Mouse (Mus musculus): ENCODE data around the gene Zfp648. TPM values are rescaled to one million over a fixed set of nuclear protein-coding genes. Genes with fewer than 3 reads are reported as not detected.

Gene Zfp648
- total and polyA plus RNA-seq, 2 experiments from 2014 or later: not detected

DNA sequence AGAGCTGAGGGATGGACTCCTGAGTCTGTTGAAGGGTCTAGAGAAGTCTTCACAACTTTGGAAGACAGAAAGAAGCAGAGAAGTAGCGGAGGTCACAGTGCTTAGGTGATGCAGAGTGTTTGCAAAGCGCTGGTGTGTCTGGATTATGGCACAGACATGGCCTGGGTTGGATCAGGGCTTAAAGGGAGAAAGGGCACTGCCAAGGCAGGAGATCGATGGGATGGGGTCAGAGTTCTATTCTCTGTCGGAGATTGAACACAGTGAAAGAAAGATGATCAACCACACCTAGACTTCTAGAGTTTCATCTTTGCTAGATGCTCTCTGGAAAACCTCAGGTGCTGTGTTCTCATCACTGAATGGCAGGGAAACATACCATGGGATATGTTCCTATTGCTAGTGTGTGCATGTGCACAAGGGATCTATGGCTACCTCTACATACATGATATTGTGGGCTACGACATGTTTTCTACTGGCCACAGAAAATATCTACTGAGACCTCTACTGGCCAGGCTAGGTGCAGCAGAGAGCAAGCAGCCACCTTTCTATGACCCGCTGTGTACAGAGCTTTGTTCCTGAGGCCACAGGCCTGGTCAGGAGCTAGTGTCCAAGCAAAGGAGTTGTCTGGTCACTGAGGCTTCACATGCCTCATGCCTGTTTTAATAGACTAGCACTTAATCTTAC lies 18.5 kb upstream of the Zfp648 start:
- TF ChIP-seq CTCF (IDR thresholded peaks at IDR 0.05; ENCODE audit: low read depth) (peak; percentile 40), EP300 (IDR thresholded peaks at IDR 0.05; ENCODE audit: low read depth) (no peak)

DNA sequence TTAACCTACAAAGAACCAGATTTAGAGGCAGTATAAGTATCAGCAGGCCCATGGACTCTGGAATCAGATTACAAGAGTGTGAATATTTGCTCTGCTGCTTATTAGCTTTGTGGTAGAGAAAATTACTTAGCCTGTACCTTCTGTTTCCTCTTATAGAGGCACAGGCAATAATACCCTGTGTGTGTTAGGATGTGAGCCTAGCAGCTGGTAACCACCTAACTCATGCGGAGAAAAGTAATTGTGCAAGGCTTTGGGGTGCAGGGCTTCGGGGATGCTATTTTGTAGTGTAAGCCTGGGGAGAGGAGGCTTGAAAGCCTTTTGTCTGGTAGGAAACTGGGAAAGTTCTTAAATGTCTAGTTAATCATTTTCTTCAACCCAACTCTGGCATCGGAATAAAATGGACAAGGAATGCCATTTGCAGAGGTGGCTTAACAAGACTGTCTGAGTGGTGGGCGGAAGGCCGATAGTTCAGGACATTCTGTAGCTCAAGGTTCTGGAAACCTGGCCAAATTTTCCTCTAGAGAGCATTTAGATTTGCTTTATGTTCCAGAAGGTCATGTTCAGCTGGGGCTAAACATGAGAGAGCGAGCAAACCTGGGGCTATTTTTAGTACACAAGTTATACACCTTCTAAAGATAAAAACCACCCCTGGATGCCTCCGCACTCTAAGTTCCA lies 17.8 kb upstream of the Zfp648 start:
- Histone ChIP-seq H3K9me3 (replicated peaks; ENCODE audit: control insufficient read depth, low read length) (no peaks in the 10 kb centered on the region), H3K9ac (replicated peaks; ENCODE audit: low read depth, low read length) (no peak overlapping the region), H3K4me2 (ENCODE audit: low read depth, low read length) (no peak overlapping the region), H3K27me3 (ENCODE audit: control insufficient read depth, insufficient read depth, low read length) (no peaks in the 10 kb centered on the region), H3K27ac (ENCODE audit: low read depth) (no peak overlapping the region), H3K36me3 (replicated peaks; ENCODE audit: control insufficient read depth, insufficient read depth, low read length) (no peaks in the 10 kb centered on the region), H3K4me1 (ENCODE audit: control insufficient read depth, insufficient read depth) (no peaks in the 10 kb centered on the region), H3K4me3 (ENCODE audit: low read depth, low read length) (no peak overlapping the region)
- 76% methylated on average over 7 of the region's 7 CpGs for WGBS
- TF ChIP-seq EP300 (IDR thresholded peaks at IDR 0.05; ENCODE audit: low read depth): no peak
- TF ChIP-seq CTCF (IDR thresholded peaks at IDR 0.05; ENCODE audit: low read depth): no peak
- ATAC-seq (ENCODE audit: insufficient read depth, low read depth): no peak
- DNase-seq (ENCODE audit: low spot score): no peak

More for the DNA sequence above, 18.5 kb upstream of the Zfp648 start:
- ATAC-seq (ENCODE audit: insufficient read depth, low read depth): no peak
- no peaks in the 10 kb centered on the region for H3K9me3 ChIP-seq (replicated peaks; ENCODE audit: control insufficient read depth, low read length)
- no peaks in the 10 kb centered on the region for H3K4me1 ChIP-seq (ENCODE audit: control insufficient read depth, insufficient read depth)
- no peak overlapping the region for H3K4me3 ChIP-seq (ENCODE audit: low read depth, low read length)
- H3K27ac ChIP-seq (ENCODE audit: low read depth): no peak overlapping the region
- DNase-seq (ENCODE audit: low spot score): no peak
- no peak overlapping the region for H3K9ac ChIP-seq (replicated peaks; ENCODE audit: low read depth, low read length)
- 64% methylated on average over 6 of the region's 6 CpGs for WGBS
- H3K27me3 ChIP-seq (ENCODE audit: control insufficient read depth, insufficient read depth, low read length): no peaks in the 10 kb centered on the region
- H3K36me3 ChIP-seq (replicated peaks; ENCODE audit: control insufficient read depth, insufficient read depth, low read length): no peaks in the 10 kb centered on the region
- H3K4me2 ChIP-seq (ENCODE audit: low read depth, low read length): no peak overlapping the region

DNA sequence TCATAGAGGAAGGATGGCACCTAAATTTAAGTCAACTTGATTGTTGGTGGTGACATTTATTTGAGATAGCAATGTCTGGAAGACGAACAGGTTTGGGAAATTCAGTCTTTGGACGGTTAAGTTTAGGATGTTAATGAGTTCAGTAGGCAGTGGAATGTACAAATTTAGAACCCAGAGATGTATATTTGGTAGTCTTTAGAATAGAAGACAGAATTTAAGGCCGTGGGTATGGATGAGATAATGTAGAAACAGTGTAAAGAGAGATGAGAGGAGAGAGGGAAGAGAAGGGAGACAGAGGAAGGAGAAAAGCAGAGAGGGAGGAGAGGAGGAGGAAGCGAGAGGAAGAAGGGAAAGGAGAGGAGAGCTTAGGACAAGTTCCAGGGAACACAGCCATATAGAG lies 12.8 kb upstream of the Zfp648 start:
- no peak overlapping the region for H3K4me2 ChIP-seq (ENCODE audit: low read depth, low read length)
- no peaks in the 10 kb centered on the region for H3K27me3 ChIP-seq (ENCODE audit: control insufficient read depth, insufficient read depth, low read length)
- no peak overlapping the region for H3K9ac ChIP-seq (replicated peaks; ENCODE audit: low read depth, low read length)
- H3K27ac ChIP-seq (ENCODE audit: low read depth): no peak overlapping the region
- TF ChIP-seq EP300 (IDR thresholded peaks at IDR 0.05; ENCODE audit: low read depth): no peak
- no peak for TF ChIP-seq CTCF (IDR thresholded peaks at IDR 0.05; ENCODE audit: low read depth)
- no peak for ATAC-seq (ENCODE audit: insufficient read depth, low read depth)
- no peaks in the 10 kb centered on the region for H3K9me3 ChIP-seq (replicated peaks; ENCODE audit: control insufficient read depth, low read length)
- H3K4me1 ChIP-seq (ENCODE audit: control insufficient read depth, insufficient read depth): no peaks in the 10 kb centered on the region
- H3K4me3 ChIP-seq (ENCODE audit: low read depth, low read length): no peak overlapping the region
- DNase-seq (ENCODE audit: low spot score): no peak
- no peaks in the 10 kb centered on the region for H3K36me3 ChIP-seq (replicated peaks; ENCODE audit: control insufficient read depth, insufficient read depth, low read length)
- WGBS: 76% methylated on average over 4 of the region's 4 CpGs

DNA sequence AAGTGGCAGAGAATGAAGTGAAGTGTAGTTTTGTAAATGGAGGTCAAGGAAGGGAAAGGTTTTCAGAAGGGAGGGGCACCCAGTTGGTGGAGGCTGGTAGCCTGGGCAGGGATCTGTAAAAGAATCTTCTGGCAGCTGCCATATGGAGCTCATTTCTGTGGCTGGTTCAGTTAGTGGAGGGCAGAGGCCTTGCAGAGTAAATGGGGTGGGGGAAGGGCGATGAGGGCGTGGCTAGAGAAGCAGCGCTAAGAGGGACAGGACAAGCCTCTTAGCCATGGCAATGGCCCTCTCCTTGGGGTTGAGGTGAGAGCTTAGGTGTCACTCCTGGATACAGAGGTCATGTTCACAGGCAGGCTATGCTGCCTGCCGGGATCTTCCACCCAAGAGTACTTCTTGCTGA lies 12.4 kb upstream of the Zfp648 start:
- H3K9ac ChIP-seq (replicated peaks; ENCODE audit: low read depth, low read length): no peak overlapping the region
- no peak overlapping the region for H3K27ac ChIP-seq (ENCODE audit: low read depth)
- H3K36me3 ChIP-seq (replicated peaks; ENCODE audit: control insufficient read depth, insufficient read depth, low read length): no peaks in the 10 kb centered on the region
- no peaks in the 10 kb centered on the region for H3K27me3 ChIP-seq (ENCODE audit: control insufficient read depth, insufficient read depth, low read length)
- ATAC-seq (ENCODE audit: insufficient read depth, low read depth): no peak
- H3K4me2 ChIP-seq (ENCODE audit: low read depth, low read length): no peak overlapping the region
- H3K4me3 ChIP-seq (ENCODE audit: low read depth, low read length): no peak overlapping the region
- H3K4me1 ChIP-seq (ENCODE audit: control insufficient read depth, insufficient read depth): no peaks in the 10 kb centered on the region
- WGBS: 43% methylated on average over 4 of the region's 4 CpGs
- TF ChIP-seq EP300 (IDR thresholded peaks at IDR 0.05; ENCODE audit: low read depth) (no peak), CTCF (IDR thresholded peaks at IDR 0.05; ENCODE audit: low read depth) (no peak)
- no peaks in the 10 kb centered on the region for H3K9me3 ChIP-seq (replicated peaks; ENCODE audit: control insufficient read depth, low read length)
- no peak for DNase-seq (ENCODE audit: low spot score)

DNA sequence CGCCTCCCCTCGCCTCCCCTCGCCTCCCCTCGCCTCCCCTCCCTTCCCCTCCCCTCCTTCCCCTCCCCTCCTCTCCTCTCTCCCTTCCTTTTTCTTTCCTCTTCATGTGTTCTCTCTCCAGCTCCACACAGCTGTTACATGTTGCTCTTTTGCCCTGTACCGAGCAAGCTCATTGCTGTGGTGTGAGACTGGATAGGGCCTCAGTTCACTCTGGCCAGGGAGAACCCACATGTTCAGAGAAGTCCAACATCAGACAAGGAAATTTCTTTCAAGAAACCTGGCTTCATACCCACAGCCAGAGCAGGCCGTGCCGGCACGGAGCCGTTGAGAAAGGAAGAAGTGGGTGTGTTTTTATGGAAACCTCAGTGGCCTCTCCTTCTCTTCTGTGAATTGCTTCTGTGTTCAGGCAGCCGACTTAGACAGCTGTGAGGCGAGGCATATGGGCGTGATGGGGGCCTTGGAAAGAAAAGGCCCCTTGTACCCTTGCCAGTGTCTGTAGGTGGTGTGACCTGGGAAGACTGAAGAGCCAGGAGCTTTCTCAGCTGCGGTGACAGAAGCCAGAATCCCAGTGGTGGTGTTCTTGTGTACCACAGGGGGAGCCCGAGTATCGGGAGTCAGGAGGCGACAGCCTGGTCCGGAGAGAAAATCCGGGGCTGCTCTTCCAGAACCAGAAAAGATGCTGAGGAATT lies 11.0 kb upstream of the Zfp648 start:
- no peaks in the 10 kb centered on the region for H3K9me3 ChIP-seq (replicated peaks; ENCODE audit: control insufficient read depth, low read length)
- TF ChIP-seq EP300 (IDR thresholded peaks at IDR 0.05; ENCODE audit: low read depth) (no peak), CTCF (IDR thresholded peaks at IDR 0.05; ENCODE audit: low read depth) (peak; percentile 25)
- ATAC-seq (ENCODE audit: insufficient read depth, low read depth): no peak
- no peaks in the 10 kb centered on the region for H3K27me3 ChIP-seq (ENCODE audit: control insufficient read depth, insufficient read depth, low read length)
- H3K4me2 ChIP-seq (ENCODE audit: low read depth, low read length): no peak overlapping the region
- 58% methylated on average over 14 of the region's 18 CpGs for WGBS
- no peaks in the 10 kb centered on the region for H3K36me3 ChIP-seq (replicated peaks; ENCODE audit: control insufficient read depth, insufficient read depth, low read length)
- no peaks in the 10 kb centered on the region for H3K4me1 ChIP-seq (ENCODE audit: control insufficient read depth, insufficient read depth)
- no peak for DNase-seq (ENCODE audit: low spot score)
- H3K9ac ChIP-seq (replicated peaks; ENCODE audit: low read depth, low read length): no peak overlapping the region
- H3K27ac ChIP-seq (ENCODE audit: low read depth): no peak overlapping the region
- no peak overlapping the region for H3K4me3 ChIP-seq (ENCODE audit: low read depth, low read length)

All from heart, postnatal 0 days (tissue).